Mouse (Mus musculus): ENCODE results near the gene Tmem151a. TPM values are rescaled to one million over a fixed set of nuclear protein-coding genes. Genes with fewer than 3 reads are reported as not detected.

The Tmem151a gene
- polyA plus RNA-seq, 2 experiments, result 0.96 to 2.1 TPM

GRCm38 (mm10) chr19:5069978-5070377 is 15.4 kb downstream of the Tmem151a start:
- peak overlapping the region; percentile 94 for H3K4me2 ChIP-seq (replicated peaks; ENCODE audit: low read depth, low read length, severe bottlenecking)
- H3K9ac ChIP-seq (ENCODE audit: low read depth, low read length, severe bottlenecking), result peak overlapping the region; percentile 58; the same call in 1 of the 2 replicates
- H3K9me3 ChIP-seq (ENCODE audit: control insufficient read depth, low read length), result no peaks in the 10 kb centered on the region
- no peak for TF ChIP-seq POLR2A (IDR thresholded peaks at IDR 0.05; ENCODE audit: borderline replicate concordance, extremely low read depth, insufficient read depth, insufficient read length)
- H3K27me3 ChIP-seq (ENCODE audit: control insufficient read depth, insufficient read depth, low read length), result no peaks in the 10 kb centered on the region
- DNase-seq (ENCODE audit: low spot score), result no peak
- peak overlapping the region; percentile 64 for H3K4me3 ChIP-seq (replicated peaks; ENCODE audit: low read length)
- 66% methylated on average over 7 of the region's 7 CpGs for WGBS
- H3K36me3 ChIP-seq (ENCODE audit: control insufficient read depth, insufficient read depth, low read length), result no peaks in the 10 kb centered on the region
- peaks cover 44% of the 10 kb centered on the region for H3K4me1 ChIP-seq (ENCODE audit: control insufficient read depth, insufficient read depth, low read length)
- no peak for ATAC-seq (ENCODE audit: low FRiP score, low read depth)
- H3K27ac ChIP-seq (replicated peaks; ENCODE audit: low read depth, low read length), result peak overlapping the region; percentile 96

- Histone ChIP-seq H3K9me3 (ENCODE audit: control insufficient read depth, low read length) (no peaks in the 10 kb centered on the region), H3K36me3 (ENCODE audit: control insufficient read depth, insufficient read depth, low read length) (no peaks in the 10 kb centered on the region), H3K4me3 (replicated peaks; ENCODE audit: low read length) (peak overlapping the region; percentile 64), H3K4me1 (ENCODE audit: control insufficient read depth, insufficient read depth, low read length) (peaks cover 44% of the 10 kb centered on the region), H3K27ac (replicated peaks; ENCODE audit: low read depth, low read length) (peak overlapping the region; percentile 96; the same call in 1 of the 2 replicates), H3K27me3 (ENCODE audit: control insufficient read depth, insufficient read depth, low read length) (no peaks in the 10 kb centered on the region), H3K9ac (ENCODE audit: low read depth, low read length, severe bottlenecking) (peak overlapping the region; percentile 18; the same call in 1 of the 2 replicates), H3K4me2 (replicated peaks; ENCODE audit: low read depth, low read length, severe bottlenecking) (peak overlapping the region; percentile 94)
- WGBS, result 62% methylated on average over 5 of the region's 5 CpGs
- no peak for TF ChIP-seq POLR2A (IDR thresholded peaks at IDR 0.05; ENCODE audit: borderline replicate concordance, extremely low read depth, insufficient read depth, insufficient read length)
- ATAC-seq (ENCODE audit: low FRiP score, low read depth), result no peak
- no peak for DNase-seq (ENCODE audit: low spot score)
Observed at GRCm38 (mm10) chr19:5069486-5069885, 15.8 kb downstream of the Tmem151a start.

GRCm38 (mm10) chr19:5068570-5069234 is 16.6 kb downstream of the Tmem151a start:
- Histone ChIP-seq H3K4me3 (replicated peaks; ENCODE audit: low read length) (peak overlapping the region; percentile 64), H3K9me3 (ENCODE audit: control insufficient read depth, low read length) (no peaks in the 10 kb centered on the region), H3K27ac (replicated peaks; ENCODE audit: low read depth, low read length) (peak overlapping the region; percentile 87), H3K27me3 (ENCODE audit: control insufficient read depth, insufficient read depth, low read length) (no peaks in the 10 kb centered on the region), H3K4me1 (ENCODE audit: control insufficient read depth, insufficient read depth, low read length) (peaks cover 44% of the 10 kb centered on the region), H3K9ac (ENCODE audit: low read depth, low read length, severe bottlenecking) (peak overlapping the region; percentile 76), H3K36me3 (ENCODE audit: control insufficient read depth, insufficient read depth, low read length) (no peaks in the 10 kb centered on the region), H3K4me2 (replicated peaks; ENCODE audit: low read depth, low read length, severe bottlenecking) (peak overlapping the region; percentile 94)
- ATAC-seq (ENCODE audit: low FRiP score, low read depth) (no peak), DNase-seq (ENCODE audit: low spot score) (no peak)
- TF ChIP-seq POLR2A (IDR thresholded peaks at IDR 0.05; ENCODE audit: borderline replicate concordance, extremely low read depth, insufficient read depth, insufficient read length), result no peak
- 38% methylated on average over 21 of the region's 21 CpGs for WGBS

- Histone ChIP-seq H3K9ac (ENCODE audit: low read depth, low read length, severe bottlenecking) (peak within 1 kb of the TSS; percentile 76), H3K4me1 (ENCODE audit: control insufficient read depth, insufficient read depth, low read length) (peaks cover 44% of the 10 kb centered on the region), H3K36me3 (ENCODE audit: control insufficient read depth, insufficient read depth, low read length) (no peaks in the 10 kb centered on the region), H3K9me3 (ENCODE audit: control insufficient read depth, low read length) (no peaks in the 10 kb centered on the region), H3K4me3 (replicated peaks; ENCODE audit: low read length) (peak within 1 kb of the TSS; percentile 64), H3K4me2 (replicated peaks; ENCODE audit: low read depth, low read length, severe bottlenecking) (peak within 1 kb of the TSS; percentile 94), H3K27me3 (ENCODE audit: control insufficient read depth, insufficient read depth, low read length) (no peaks in the 10 kb centered on the region), H3K27ac (replicated peaks; ENCODE audit: low read depth, low read length) (peak within 1 kb of the TSS; percentile 87)
- peak; percentile 92 for DNase-seq (ENCODE audit: low spot score)
- ATAC-seq (ENCODE audit: low FRiP score, low read depth), result peak; percentile 50; the same call in 1 of the 2 replicates
- peak; percentile 88; the same call in 1 of the 2 replicates for TF ChIP-seq POLR2A (IDR thresholded peaks at IDR 0.05; ENCODE audit: borderline replicate concordance, extremely low read depth, insufficient read depth, insufficient read length)
- 2% methylated on average over 34 of the region's 56 CpGs for WGBS
Observed at GRCm38 (mm10) chr19:5067867-5068569, 17.3 kb downstream of the Tmem151a start, which contains the start of gene Cd248. TSS of gene Cd248 (plus strand) at chr19:5068078.

GRCm38 (mm10) chr19:5067040-5067799 is 18.1 kb downstream of the Tmem151a start:
- ATAC-seq (ENCODE audit: low FRiP score, low read depth), result no peak

More at GRCm38 (mm10) chr19:5067040-5067799, 18.1 kb downstream of the Tmem151a start:
- H3K4me1 ChIP-seq (ENCODE audit: control insufficient read depth, insufficient read depth, low read length), result peaks cover 44% of the 10 kb centered on the region
- H3K4me2 ChIP-seq (replicated peaks; ENCODE audit: low read depth, low read length, severe bottlenecking), result peak overlapping the region; percentile 94
- DNase-seq (ENCODE audit: low spot score), result no peak
- WGBS, result 4% methylated on average over 15 of the region's 15 CpGs
- H3K36me3 ChIP-seq (ENCODE audit: control insufficient read depth, insufficient read depth, low read length), result no peaks in the 10 kb centered on the region
- peak overlapping the region; percentile 87 for H3K27ac ChIP-seq (replicated peaks; ENCODE audit: low read depth, low read length)
- H3K27me3 ChIP-seq (ENCODE audit: control insufficient read depth, insufficient read depth, low read length), result no peaks in the 10 kb centered on the region
- TF ChIP-seq POLR2A (IDR thresholded peaks at IDR 0.05; ENCODE audit: borderline replicate concordance, extremely low read depth, insufficient read depth, insufficient read length), result 0 out of 2 replicates have a peak, but pooled peaks have one; percentile 6
- H3K4me3 ChIP-seq (replicated peaks; ENCODE audit: low read length), result peak overlapping the region; percentile 64
- peak overlapping the region; percentile 76 for H3K9ac ChIP-seq (ENCODE audit: low read depth, low read length, severe bottlenecking)
- H3K9me3 ChIP-seq (ENCODE audit: control insufficient read depth, low read length), result no peaks in the 10 kb centered on the region

Data from limb, embryonic 14.5 days (tissue).